Mouse (Mus musculus) skeletal muscle tissue, postnatal 0 days (tissue): ENCODE measurements around the gene Rnf26. TPM values are rescaled to one million over a fixed set of nuclear protein-coding genes. Genes with fewer than 3 reads are reported as not detected.

Experiments used
- polyA plus RNA-seq: library from polyadenylated mRNA; unstranded; fragments of >200 nt; fragmentation: Nextera tagmentation; extraction: Ambion mirVana; gene quantifications from 2 replicates; pipeline ENCODE4 v1.2.1, GENCODE M21; 2015

Rnf26 gene
- polyA plus RNA-seq = 15.9 and 18.6 TPM in 2 replicates

GRCm38 (mm10) chr9:44113105-44113789 lies at the start of gene Rnf26, which contains the start of gene Gm49380:
Rnf26 (minus strand) TSS chr9:44113517.
Gm49380 (minus strand) TSS chr9:44113500.

GRCm38 (mm10) chr9:44134101-44134850 lies 21.0 kb upstream of the Rnf26 start, which contains the start of gene Mcam:
Mcam (plus strand) TSS chr9:44134469.

GRCm38 (mm10) chr9:44107110-44107509 lies 6.2 kb downstream of the Rnf26 start, which contains the start of gene C1qtnf5:
C1qtnf5 (plus strand) TSS chr9:44107245.

GRCm38 (mm10) chr9:44101490-44101889 lies 11.8 kb downstream of the Rnf26 start, which contains the start of gene Mfrp:
Mfrp (plus strand) TSS chr9:44101729.

GRCm38 (mm10) chr9:44066785-44067225 lies 46.5 kb downstream of the Rnf26 start, which contains the start of gene Usp2:
Usp2 (plus strand) TSS chr9:44067021.

Other genes starting within 250 kb of the Rnf26 start
- gene Thy1, start 70.1 kb downstream of the Rnf26 start, polyA plus RNA-seq = 4.5 and 5.8 TPM in 2 replicates
- gene Usp2, start 46.5 kb downstream of the Rnf26 start, polyA plus RNA-seq = 134 and 136 TPM in 2 replicates
- not detected in 2 replicates for gene Mfrp, start 11.8 kb downstream of the Rnf26 start, polyA plus RNA-seq
- 3.1 and 4.4 TPM in 2 replicates for gene C1qtnf5, start 6.3 kb downstream of the Rnf26 start, polyA plus RNA-seq
- 0.21 TPM in 1 of 2 replicates, not detected in the other for gene Gm49380, start within 50 bp of the Rnf26 start, polyA plus RNA-seq
- 42.7 and 51.8 TPM in 2 replicates for gene Mcam, start 21.0 kb upstream of the Rnf26 start, polyA plus RNA-seq
- 4.2 and 5.2 TPM in 2 replicates for gene Cbl, start 120.5 kb upstream of the Rnf26 start, polyA plus RNA-seq
- gene Ccdc153, start 127.2 kb upstream of the Rnf26 start, polyA plus RNA-seq = not detected in 2 replicates
- not detected in 2 replicates for gene Pdzd3, start 138.0 kb upstream of the Rnf26 start, polyA plus RNA-seq
- gene Nlrx1, start 155.1 kb upstream of the Rnf26 start, polyA plus RNA-seq = 10.4 and 10.9 TPM in 2 replicates
- 0.38 and 0.58 TPM in 2 replicates for gene Abcg4, start 175.1 kb upstream of the Rnf26 start, polyA plus RNA-seq
- 7.5 and 7.7 TPM in 2 replicates for gene Hinfp, start 192.2 kb upstream of the Rnf26 start, polyA plus RNA-seq
- gene C2cd2l, start 206.8 kb upstream of the Rnf26 start, polyA plus RNA-seq = 3.5 and 6.5 TPM in 2 replicates
- gene Dpagt1, start 212.5 kb upstream of the Rnf26 start, polyA plus RNA-seq = 19.2 and 20.1 TPM in 2 replicates
- gene H2afx, start 221.2 kb upstream of the Rnf26 start, polyA plus RNA-seq = 55.3 and 61.5 TPM in 2 replicates
- gene Hmbs, start 230.7 kb upstream of the Rnf26 start, polyA plus RNA-seq = 44.7 and 48.8 TPM in 2 replicates
- gene Vps11, start 248.2 kb upstream of the Rnf26 start, polyA plus RNA-seq = 17.4 and 18.7 TPM in 2 replicates